Mouse (Mus musculus) lung, postnatal 0 days (tissue): ENCODE measurements around the gene Rps6ka2.

Experiments used
- CTCF ChIP-seq: IDR thresholded peaks from 2 replicates; pipeline ENCODE4 v1.5.1; 2016; ENCODE audit warnings: antibody characterized with exemption, mild to moderate bottlenecking
- EP300 ChIP-seq: IDR thresholded peaks from 2 replicates; pipeline ENCODE4 v1.6.1; 2016; ENCODE audit warnings: antibody characterized with exemption, mild to moderate bottlenecking, control low read depth

- TF ChIP-seq CTCF (no peak), EP300 (no peak)
Measured at GRCm38 (mm10) chr17:7286422-7287050, 116.6 kb downstream of the Rps6ka2 start.
